Mouse (Mus musculus) lung, postnatal 14 days (tissue): ENCODE measurements around the gene Mad1l1.
A peak's percentile ranks its signal among the peaks of the same experiment; 100 is the strongest.

ENCODE experiments used
- DNase-seq: peaks from one replicate; pipeline ENCODE4 v3.0.0; 2021

Mad1l1 gene

DNA sequence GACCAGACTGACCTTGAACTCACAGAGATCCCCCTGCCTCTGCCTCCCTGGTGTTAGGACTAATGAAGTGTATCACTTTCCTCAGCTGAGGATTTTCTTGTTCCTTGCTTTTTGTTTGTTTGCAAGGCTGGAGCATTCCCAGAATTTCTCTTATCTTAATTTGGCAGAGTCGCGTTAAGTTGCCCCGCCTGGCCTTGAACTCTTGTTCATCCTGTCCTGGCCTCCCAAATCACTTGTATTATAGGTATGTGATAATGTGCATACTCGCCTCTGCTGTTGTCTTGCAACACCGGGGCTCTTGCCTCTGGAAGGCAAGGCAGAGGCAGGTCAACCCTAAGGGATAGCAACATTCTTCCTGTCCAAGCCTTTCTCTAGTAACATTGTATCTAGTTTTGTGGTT is 2.7 kb upstream of the Mad1l1 start:
- DNase-seq = no peak

DNA sequence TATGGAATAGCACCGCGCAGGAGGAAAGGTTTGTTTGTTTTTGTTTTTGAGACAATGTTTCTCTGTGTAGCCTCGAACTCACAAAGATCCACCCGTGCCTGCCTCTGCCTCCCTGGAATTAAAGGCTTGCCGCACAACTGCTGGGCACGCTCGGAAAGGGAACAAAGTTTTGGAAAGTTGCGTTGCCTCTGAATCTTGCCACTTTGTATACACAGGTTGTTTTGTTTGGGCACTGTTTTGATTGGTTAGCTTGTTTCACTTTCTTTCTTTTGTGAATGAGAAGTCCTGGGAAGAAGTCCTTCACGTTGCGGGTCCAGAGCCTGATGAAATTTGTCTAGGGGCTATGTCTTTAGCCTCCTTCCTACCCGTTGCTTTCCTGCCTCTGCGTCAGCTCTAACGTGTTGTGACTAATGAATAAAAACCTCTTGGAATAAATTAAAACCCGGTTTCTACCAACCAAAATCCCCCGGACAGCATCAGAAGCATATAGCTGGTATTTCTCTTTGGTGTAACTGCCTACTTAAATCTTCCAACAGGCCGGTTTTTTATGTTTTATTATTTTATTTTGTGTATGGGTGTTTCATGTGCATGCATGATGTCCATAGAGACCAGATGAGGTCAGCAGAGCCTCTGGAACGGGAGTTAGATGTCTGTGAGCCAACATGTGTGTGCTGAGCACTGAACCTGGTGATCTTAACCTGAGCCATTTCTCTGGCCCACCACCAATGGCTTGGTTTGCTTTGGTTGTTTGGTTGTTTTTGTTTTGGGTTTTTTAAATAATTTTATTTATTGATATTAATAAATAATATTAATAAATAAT is 614 bp upstream of the Mad1l1 start:
- no peak for DNase-seq

DNA sequence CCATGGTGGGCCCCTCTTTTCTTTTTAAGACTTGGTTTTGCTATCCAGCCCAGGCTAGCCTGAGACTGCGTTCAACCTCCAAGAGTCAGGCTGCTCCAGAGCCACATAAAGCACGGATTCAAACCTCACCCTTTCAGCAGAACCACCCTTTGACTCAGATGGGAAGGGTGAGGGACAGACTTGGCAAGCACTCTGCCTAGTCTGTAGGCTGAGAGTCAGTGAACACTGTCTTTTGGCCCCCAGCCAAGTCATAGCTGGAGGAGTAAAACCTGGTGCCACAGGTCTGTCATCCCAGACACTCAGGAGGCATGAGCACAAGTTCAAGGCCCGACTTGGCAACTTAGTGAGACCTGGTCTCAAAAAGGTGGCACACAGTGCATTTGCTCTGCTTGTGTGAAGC is 4.6 kb downstream of the Mad1l1 start:
- no peak for DNase-seq

DNA sequence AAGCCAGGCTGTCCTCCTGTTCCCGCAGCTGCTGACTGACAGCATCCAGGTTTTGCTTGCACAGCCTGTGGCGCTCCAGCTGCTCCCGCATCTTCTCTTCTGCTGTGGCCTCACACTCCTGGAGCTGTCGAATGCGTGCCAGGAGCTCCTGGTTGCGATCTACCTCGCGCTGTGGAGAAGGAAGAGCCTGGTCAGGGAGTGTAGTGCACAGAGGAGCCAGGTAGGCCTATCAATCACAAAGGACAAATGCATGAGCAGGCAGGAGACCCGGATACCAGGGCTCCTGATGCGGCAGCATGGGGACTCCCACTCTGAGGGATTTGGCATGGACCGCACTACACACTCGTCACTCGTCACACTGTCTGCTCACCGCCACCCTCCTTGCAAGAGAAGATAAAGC is 13.8 kb downstream of the Mad1l1 start:
- no peak for DNase-seq

DNA sequence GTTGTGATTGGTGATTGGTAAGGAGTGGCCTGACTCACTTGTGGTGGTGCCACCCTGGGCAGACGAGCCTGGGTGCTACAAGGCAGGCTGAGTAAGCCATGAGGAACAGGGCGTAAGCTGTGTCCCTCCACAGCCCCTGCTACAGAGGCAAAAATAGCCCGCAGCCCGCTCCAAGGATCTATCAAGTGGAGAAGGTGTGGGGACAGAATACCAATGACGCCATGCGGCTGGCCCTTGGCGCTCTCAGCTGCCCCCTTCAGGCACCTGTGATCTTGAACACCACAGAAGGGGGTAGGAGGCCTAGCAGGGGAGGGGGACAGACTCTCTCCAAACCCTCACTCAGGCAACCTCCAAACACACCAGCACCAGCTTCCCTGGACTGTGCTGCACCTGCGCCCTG is 15.3 kb downstream of the Mad1l1 start:
- DNase-seq = no peak

DNA sequence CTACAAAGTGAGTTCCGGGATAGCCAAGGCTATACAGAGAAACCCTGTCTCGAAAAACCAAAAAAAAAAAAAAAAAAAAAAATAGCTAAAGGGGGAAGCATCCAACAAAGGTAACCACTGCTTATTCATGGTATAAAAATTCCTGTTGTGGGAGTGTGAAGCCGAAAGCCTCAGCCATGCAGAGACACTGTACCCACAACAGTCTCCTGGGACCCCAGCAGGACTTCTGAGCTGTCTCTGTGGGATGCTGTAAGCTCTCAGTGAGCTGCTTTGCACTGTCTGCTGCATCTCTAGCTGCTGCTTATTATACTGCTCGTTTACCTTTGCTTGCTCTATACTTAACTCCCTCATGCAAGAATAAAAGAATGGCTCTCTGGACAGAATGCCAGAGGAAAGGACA is 23.1 kb downstream of the Mad1l1 start:
- no peak for DNase-seq

DNA sequence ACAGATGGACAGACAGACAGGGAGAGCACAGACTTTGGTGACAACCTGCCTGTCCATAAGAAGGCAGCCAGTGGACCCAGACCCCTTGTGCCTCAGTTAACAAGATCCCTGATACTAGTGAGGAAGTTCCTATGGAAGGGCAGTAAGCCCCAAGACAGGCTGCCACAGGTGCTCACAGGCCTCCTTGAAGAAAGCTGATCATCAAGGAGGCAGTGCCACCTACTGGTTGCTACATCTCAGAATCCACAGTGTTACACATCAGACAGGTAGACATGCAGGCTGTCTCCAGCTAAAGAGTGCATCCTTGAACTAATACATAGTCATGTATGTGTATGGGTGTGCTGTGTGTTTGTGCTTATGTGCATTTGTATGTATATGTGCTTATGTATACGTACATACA is 29.2 kb downstream of the Mad1l1 start:
- peak; percentile 63 for DNase-seq

DNA sequence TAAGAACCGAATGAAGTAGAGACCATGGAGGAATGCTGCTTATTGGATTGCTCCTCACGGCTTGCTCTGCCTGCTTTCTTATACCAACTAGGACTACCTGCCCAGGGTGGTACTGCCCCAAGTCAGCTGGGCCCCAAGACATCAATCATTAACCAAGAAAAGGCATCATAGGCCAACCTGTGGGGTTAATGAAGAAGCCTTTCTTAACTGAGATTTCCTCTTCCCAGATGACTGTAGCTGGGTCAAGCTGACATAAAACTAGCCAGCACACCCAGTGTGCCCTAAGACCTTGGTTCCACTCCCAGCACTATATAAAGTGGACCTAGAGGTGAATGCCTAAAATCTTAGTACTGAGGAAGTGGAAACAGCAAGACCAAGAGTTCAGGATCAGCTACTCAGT is 32.2 kb downstream of the Mad1l1 start:
- DNase-seq = no peak

DNA sequence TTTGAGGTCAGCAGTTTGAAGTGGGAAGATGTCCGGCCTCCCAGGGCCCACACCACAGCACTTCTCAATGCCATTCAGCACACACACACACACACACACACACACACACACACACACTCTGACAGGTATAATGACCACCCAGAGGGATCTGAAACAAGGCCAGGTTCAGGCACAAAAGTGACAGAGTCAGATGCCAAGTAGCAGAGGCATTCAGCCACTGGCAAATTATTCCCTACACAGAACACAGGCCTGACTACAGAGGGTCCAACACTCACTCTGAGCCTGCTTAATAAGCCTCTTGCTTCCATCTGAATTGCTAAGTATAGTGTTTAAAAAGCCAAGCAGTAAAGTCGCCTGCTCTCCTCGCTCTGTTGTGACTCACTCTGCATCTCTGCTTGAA is 33.1 kb downstream of the Mad1l1 start:
- DNase-seq = no peak

DNA sequence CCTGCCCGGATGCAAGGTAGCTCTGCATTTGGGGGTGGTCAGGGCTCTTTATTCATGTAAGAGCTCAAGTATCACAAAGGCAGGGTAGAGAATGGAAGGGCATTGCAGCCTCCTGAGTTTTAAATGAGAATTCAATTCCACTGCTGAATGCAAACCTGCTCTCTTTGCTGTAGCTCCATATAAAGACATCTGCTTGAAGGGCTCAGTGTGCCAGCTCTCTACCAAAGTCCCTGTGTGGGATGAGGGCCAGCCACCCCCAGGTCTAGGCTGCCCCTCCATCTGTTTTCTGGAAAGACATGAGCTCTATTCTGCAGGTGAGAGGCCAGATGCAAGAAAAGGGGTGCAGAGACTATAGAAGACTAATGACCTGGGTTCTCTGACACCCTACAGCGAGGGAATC is 36.6 kb downstream of the Mad1l1 start:
- no peak for DNase-seq

DNA sequence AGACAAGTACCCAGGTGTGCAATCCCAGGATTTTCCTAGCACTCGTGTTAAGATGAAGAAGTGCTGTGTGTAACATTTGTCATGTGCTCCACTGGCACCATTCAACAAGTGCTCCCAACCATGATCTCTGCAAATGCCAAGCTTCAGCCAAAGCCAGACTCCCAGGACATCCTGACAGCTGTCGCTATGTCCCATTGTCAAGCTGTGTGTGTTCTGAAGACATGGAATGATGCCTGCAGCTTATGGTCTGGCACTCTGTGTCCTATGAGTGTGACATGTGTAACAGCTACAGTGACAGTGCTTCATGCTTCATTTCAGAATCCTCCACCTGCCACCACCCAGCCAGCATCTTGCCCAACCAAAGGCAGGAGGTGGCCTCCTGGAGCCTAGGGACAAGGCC is 37.3 kb downstream of the Mad1l1 start:
- no peak for DNase-seq

DNA sequence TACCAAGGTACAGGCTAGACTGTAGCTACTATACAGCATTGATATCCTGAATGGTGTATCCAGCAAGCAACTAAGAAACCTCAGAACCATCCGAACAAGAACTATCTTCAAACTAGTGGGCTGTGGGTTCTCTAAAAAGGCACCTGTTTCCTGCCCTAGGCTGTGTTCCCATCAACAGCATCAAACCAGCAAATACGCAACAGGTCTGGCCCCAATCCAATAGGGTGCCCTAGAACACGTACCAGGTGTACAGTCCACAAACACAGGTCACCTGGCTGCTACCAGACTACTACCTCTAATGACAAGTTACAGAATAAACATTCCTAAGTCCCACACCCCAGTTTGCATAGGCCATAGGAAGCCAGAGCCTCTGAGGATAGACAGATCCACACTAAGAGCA is 38.5 kb downstream of the Mad1l1 start:
- DNase-seq = no peak

DNA sequence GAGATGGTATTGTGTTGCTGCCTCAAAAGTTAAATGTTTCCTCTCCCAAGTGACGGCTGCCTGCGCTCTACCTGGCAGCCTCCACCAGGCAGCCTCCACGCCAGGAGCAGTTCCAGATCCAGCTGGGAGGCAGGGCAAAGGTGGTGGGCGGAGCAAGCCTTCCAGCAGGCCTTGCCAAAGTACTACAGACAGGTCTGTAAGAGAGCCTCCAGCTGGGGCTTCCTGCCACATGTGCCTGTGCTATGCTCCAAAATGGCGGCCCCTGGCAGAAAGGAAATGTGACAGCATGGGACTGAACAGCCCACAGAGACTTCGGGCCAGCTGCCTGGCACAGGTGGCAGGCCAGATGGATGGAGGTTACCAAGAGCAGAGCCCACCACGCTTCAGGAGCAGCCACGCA is 39.0 kb downstream of the Mad1l1 start:
- no peak for DNase-seq

DNA sequence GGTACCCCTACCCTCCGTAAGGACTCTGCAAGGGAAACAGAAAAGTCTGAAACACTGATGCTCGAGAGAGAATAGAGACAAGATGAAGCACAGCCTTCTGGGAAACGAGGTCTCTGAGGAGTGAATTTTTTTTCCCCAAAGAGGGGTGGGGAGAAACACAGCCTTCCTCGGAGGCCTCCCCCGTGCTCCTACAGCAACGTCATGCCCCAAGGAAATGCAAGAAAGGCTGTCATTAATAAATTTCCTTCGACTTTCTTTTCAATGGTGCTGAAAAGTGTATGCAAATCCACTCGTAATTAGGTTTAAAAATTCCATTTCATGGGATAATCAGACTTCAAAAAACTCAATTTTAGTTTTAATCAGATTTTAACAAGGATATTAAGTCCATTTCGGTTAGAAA is 41.1 kb downstream of the Mad1l1 start:
- DNase-seq = no peak

DNA sequence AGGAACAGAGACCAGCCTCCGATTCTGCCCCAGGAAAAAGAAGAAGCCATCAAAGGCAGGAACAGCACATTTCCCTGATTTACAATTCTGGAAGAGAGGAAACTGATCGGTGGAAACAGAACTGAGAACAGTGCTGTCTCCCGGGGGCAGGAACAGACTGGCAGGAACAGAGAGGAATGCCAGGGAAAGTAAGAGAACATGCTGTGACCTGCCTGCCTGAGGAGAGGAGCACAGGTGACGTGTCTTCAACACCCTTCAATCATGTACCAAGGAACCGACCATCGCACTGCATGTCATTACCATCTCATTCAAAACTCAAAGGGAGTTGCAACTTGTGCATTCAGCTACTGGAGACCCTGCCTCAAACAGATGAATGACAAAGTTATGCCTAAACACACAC is 44.6 kb downstream of the Mad1l1 start:
- no peak for DNase-seq

DNA sequence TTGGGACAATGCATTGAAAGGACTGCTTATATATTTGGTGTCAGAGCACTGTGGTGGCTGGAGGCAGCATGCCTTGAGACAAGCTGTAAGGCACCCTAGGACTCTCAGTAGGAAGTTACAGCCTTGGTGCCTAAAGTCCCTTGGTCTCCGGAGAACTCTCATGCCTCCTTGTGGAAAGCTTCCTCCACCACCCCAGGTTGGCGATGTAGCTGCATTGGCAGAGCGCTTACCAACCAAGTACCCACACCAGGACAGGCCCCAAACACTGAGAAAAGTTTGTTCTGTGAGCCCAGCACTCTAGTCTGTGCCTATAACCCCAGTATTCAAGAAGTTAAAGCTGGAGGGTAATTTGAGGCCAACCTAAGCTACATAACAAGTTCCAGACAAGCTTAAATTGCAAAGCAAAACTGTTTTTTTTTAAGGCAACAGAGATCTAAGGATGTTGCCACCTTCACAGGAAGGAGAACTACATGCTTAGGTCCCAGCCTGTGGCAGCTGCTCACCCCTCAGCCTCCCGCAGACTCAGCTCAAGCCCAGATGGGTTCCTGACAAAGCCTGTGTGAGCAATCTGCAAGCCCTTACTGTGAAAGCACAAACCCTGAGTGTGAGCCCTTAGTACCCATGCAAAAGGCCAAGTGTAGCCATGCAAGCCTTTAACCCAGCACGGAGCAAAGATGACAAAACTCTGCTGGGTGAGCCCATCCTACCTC is 50.2 kb downstream of the Mad1l1 start:
- no peak for DNase-seq

DNA sequence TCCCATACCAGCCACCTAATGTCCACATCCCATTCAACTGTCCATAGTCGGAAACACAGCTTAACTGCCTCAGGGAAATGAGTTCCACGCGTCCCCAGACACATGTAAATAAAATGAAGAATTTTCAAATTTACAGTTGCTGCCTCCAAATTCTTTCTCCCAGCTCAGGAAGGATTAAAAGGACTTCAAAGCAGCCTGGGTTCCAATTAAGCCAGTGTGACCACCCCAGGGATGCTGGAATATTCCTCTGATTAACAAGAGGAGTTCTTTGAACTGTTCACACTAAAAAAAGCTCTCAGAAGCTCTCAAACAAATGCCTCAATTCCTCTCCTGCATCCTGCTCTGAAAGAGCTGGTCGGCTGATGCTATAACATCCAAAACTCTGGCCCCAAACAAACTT is 53.0 kb downstream of the Mad1l1 start:
- DNase-seq = no peak

DNA sequence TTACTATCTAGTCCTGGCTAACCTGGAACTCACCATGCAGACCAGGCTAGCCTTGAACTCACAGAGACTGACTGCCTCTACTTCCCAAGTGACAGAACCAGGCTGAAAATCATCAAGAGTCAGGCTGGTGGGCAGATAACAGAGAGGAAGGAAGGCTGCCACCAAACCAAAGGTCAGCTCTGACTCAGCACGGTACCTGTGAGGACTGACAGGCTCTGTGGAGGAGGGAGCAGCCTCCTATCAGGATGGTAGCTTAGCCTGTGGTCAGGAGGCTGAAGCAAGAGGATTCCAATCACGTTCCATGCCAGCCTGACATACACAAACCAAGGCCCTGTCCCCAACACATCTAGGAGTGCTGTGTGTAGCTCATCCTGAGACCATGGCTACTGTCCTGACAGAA is 54.3 kb downstream of the Mad1l1 start:
- no peak for DNase-seq

DNA sequence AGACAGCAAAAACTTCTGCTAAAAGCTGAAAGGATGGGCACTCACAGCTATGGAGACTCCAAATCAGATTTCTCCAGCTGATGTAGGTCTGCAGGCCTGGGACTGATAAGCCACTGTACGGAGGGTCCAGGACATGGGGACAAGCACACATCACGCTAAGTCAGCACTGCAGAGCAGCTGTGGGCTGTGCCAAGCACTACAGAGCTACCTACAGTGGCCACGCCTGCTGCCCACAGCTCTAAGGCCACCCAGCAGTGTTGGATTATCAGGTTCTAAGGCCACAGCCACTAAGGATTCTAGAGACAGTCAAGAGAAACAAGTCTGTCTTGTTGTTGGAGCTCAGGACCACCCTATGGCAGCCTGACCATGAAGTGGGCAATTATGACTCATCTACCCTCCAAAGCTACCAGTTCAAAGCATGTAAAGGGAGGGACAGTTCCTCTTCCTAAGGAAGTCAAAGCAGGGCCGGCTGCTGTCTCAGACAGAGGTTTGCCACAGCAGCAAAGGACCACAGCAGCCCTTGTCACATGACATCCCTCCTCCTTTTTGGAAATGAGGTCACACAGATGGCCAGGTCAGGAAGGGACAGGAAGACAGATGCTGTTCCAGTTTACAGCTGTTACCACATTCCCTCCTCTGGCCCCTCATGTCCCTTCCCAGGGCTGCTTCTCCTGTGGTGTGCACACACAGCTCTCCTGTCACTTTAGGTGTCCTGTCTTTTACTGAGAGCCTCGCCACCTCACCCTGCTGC is 56.4 kb downstream of the Mad1l1 start:
- peak; percentile 14 for DNase-seq

DNA sequence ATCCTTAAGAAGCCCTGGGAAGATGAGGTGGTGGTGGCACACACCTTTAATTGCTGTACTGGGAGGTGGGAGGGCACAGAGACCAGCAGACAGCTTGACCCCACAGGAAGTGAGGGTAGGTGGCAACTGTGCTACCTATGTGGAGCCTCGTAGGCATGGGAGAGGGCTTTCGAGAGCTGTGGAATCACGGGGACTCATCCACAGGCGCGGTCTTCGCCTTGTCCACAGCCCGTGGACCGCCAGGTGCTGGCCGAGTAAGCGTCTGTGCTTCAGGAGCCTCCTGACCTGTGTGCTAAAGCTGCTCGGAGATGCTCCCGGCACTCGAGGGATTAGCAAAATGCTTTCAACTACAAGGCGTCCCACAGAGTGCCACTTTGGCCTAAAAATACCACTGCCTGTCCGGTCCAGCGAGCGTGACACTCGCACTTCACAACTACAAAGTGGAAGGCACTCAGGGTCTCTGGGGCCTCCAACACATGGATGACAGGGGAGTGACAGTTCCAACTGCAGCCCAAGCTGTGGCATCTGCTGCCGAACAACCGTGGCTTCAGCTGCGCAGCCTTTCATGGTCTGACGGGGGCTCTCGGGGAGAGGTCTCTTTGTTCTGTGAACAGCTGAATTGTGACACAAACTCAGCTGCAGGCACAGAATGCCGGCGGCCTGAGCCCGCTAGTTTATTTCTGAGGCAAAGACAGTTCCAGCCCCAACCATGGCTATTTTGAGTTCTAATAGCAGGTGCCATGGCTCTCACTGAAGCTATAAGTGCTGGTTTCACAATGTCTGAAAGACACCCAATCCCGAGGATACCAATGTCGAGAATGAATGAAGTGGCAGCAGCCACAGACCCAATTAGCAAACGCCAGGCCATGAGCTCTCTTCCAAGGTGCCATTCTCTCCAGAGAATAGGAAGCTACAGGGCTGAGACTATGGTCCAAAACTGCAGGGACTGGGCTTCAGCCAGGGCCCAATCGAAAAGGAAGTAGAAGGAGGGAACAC is 57.3 kb downstream of the Mad1l1 start:
- DNase-seq = no peak

DNA sequence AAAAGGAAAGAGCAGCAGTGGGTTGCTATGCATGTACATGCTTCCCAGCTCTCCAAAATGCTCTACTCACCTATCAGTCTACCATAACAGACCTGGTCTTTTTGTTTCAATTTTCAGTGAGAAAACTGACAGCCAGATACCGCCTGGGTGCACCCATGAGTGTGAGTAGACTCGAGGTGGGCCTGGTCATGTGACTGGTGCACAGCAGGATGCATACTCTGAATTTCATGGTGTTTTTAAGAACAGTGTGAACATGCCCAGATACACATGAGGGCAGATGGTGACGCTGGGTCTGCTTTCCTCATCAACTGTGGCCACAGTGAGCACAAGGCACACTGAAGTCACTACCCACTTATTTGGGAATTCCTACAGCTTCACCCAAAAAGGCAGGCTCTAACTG is 59.0 kb downstream of the Mad1l1 start:
- DNase-seq = no peak

DNA sequence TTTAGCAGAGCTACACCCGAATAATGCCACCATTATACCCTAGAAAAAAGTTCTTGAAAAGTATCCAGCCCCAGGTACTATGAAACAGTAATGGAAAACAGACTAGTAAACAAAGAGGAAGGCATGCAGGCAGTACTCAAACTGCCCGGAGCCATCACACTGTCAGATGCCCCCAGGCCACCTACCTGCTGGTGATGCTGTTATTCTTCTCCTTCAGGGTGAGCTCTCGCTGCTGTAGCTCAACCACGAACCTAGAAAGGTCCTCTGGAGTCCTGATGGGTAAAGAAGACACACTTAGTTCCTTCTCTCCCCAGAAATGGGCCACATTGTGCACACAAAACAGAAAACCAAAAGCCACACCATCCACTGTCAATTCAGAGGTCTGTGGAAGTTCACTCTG is 60.0 kb downstream of the Mad1l1 start:
- DNase-seq = no peak

DNA sequence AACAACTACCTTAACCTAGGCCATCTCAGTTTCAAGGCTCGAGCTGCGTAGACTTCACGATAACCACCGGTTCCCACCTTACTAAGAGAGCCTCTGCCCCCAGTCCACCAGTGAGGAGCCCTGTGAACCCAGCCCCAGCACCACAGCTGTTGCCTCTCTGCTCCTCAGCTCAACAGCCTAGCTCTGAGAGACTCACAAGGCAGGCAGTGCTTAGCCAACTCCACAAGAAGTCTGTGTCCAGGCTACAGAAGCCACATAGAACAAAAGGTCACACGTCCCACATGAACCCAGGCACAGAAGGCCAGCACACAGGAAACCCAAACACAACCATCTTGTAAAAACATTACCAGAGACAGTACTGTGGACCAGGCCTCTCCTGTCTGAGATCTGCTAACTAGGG is 62.7 kb downstream of the Mad1l1 start:
- DNase-seq = no peak
